Mouse (Mus musculus) kidney, adult 10 weeks (tissue): ENCODE results near the gene Rs1. TPM values are rescaled to one million over a fixed set of nuclear protein-coding genes. Genes with fewer than 3 reads are reported as not detected.

Source experiments
- polyA plus RNA-seq: library from polyadenylated mRNA; stranded (reverse); fragments of 350-450 nt; fragmentation: Illumina TruSeq; extraction: RNeasy Lipid Tissue Mini Kit (QIAGEN cat#74804); gene quantifications from one replicate; pipeline ENCODE4 v1.2.3, GENCODE M21; 2014; ENCODE audit warnings: low read depth, low replicate concordance

Gene Rs1
- not detected for polyA plus RNA-seq

GRCm38 (mm10) chrX:160767713-160768112, at the start of gene Rs1:
Gene Rs1 (plus strand): TSS chrX:160768013.

GRCm38 (mm10) chrX:160735650-160736049, 32.2 kb upstream of the Rs1 start, which contains the start of gene Ppef1:
Gene Ppef1 (minus strand): TSS chrX:160735765.

Other genes with a start within 250 kb of the Rs1 start
- gene Ppef1, start 32.2 kb upstream of the Rs1 start, polyA plus RNA-seq = not detected
- gene Gja6, start 139.0 kb downstream of the Rs1 start, polyA plus RNA-seq = not detected
- gene Cdkl5, start 226.7 kb downstream of the Rs1 start, polyA plus RNA-seq = 9.2 TPM